Mouse (Mus musculus): ENCODE measurements around the gene Txndc11.

DNA sequence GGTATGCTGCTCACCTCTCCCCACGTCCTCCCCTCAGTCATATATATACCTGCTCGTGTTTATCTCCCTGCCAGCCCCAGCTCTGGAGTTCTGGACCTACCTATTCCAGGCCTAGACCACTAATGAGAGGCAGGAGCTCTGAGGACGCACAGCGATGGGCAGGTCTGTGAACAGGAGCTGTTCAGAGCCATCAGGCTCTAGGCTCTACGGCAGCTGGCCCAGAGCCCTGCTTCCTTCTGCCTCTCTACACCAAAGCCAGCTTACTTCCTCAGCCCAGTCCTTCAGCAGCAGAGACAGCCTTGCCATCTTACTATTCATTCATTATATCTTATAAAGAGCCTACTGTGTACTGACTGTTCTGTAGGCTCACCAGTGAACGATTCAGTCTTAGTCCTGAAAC lies 69.7 kb downstream of the Txndc11 start:
- TF ChIP-seq USF1 (IDR thresholded peaks at IDR 0.05; ENCODE audit: low read depth) (no peak), MAX (IDR thresholded peaks at IDR 0.05; ENCODE audit: low read depth) (no peak), POLR2A (IDR thresholded peaks at IDR 0.05; ENCODE audit: insufficient read length, low read depth) (no peak), REST (IDR thresholded peaks at IDR 0.05; ENCODE audit: insufficient read depth, insufficient read length) (no peak)
